Mouse (Mus musculus): ENCODE data around the gene Slc35g3. TPM values are rescaled to one million over a fixed set of nuclear protein-coding genes. Genes with fewer than 3 reads are reported as not detected.

Slc35g3 gene
- total RNA-seq, 1 experiment, result 0.22 TPM

DNA sequence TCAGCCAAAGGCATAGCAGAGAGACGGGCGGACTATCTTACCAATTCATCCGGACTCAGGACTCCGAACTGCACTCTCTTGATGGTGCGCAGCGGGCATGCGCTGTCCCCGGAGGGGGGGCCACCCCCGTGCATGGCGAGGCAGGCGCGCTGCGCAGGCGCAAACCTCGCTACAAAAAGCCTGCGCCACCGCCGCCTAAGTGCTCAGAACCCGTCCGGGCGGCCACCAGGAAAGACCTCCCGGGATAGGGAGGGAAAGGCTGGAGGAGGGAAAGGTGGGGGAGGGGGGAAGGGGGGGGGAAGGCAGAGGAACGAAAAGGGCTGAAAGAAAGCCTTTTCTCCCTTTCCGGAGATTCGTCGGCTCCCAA is 3.7 kb downstream of the Slc35g3 start:
- peaks cover 2% of the 10 kb centered on the region for H3K36me3 ChIP-seq (ENCODE audit: control insufficient read depth, insufficient read depth, low read length, poor library complexity, severe bottlenecking)
- peak overlapping the region; percentile 83 to 85 for H3K4me3 ChIP-seq (ENCODE audit: insufficient read depth in 1 of 2, low read depth in 1 of 2, low read length in 2 of 2, poor library complexity in 1 of 2, severe bottlenecking in 1 of 2)
- peaks cover 7% of the 10 kb centered on the region in 2 experiments; a peak in 3 of 4 replicates for H3K4me1 ChIP-seq (ENCODE audit: control insufficient read depth in 2 of 2, insufficient read depth in 2 of 2, low read length in 2 of 2, poor library complexity in 1 of 2)
- no peaks in the 10 kb centered on the region for H3K9me3 ChIP-seq (ENCODE audit: control insufficient read depth, insufficient read depth, low read depth, low read length)
- peak overlapping the region; percentile 82 for H3K9ac ChIP-seq (ENCODE audit: insufficient read depth, low read depth, low read length, poor library complexity, severe bottlenecking)
- TF ChIP-seq CHD2 (IDR thresholded peaks at IDR 0.05; ENCODE audit: low read depth, low read length) (no peak), MAFK (IDR thresholded peaks at IDR 0.05; ENCODE audit: insufficient read depth, low read depth, low read length) (no peak), ZNF384 (IDR thresholded peaks at IDR 0.05; ENCODE audit: low read depth, low read length) (no peak), HCFC1 (IDR thresholded peaks at IDR 0.05; ENCODE audit: borderline replicate concordance, insufficient read depth, low read length) (no peak), ZC3H11A (IDR thresholded peaks at IDR 0.05; ENCODE audit: borderline replicate concordance, low read depth, low read length) (no peak)
- in situ Hi-C loops (cut with MboI; ENCODE audit: low sequenced_read_pairs in 2 of 2, unreplicated experiment in 2 of 2), result no loop called here
- peak; percentile 69 for DNase-seq (ENCODE audit: low read depth, low spot score)
- H3K27ac ChIP-seq (ENCODE audit: insufficient read depth, low read depth, low read length, poor library complexity, severe bottlenecking), result peak overlapping the region; percentile 96

DNA sequence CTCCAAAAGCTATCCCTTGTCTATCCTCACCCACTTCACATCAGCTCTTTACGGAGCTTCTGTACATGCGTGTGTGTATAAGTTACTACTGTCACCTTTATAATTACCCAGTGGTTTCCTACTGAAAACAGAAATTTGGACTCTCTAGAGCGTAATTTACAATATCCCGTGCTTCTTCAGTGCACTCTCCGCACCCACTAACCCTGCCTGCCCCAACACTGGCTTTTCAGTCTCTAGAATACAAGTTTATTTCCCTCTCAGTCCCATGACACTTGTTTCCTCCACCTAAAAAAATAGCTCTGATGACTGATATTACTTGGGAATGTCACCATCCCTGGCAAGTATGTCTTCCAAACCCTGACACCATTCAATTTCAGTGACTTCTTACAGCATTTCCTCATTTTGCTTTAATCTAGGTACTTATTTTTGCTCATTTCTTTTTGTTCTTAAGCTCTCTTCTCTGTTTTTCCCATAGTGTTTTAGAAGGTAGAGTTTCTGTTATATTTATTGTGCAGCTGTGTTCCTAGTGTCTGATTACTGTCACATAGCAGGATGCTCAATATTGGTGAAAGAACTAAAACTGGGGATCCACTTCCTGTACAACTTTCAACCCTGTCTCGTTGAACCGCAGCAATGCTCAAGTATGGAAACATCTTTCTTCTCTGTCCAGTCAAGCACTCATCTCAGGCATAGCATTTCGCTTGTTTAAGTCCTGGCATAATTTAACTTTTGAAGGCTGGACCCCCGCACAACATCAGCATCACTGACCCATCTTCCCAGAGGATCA is 4.3 kb downstream of the Slc35g3 start:
- Histone ChIP-seq H3K36me3 (ENCODE audit: control insufficient read depth, insufficient read depth, low read length, poor library complexity, severe bottlenecking) (peaks cover 2% of the 10 kb centered on the region), H3K9me3 (ENCODE audit: control insufficient read depth, insufficient read depth, low read depth, low read length) (no peaks in the 10 kb centered on the region), H3K9ac (ENCODE audit: insufficient read depth, low read depth, low read length, poor library complexity, severe bottlenecking) (peak overlapping the region; percentile 82), H3K4me1 (ENCODE audit: control insufficient read depth in 2 of 2, insufficient read depth in 2 of 2, low read length in 2 of 2, poor library complexity in 1 of 2) (peaks cover 7 to 9% of the 10 kb centered on the region in 2 experiments; a peak in 3 of 4 replicates), H3K4me3 (ENCODE audit: insufficient read depth in 1 of 2, low read depth in 1 of 2, low read length in 2 of 2, poor library complexity in 1 of 2, severe bottlenecking in 1 of 2) (peak overlapping the region; percentile 83 to 85), H3K27ac (ENCODE audit: insufficient read depth, low read depth, low read length, poor library complexity, severe bottlenecking) (peak overlapping the region; percentile 96)
- DNase-seq (ENCODE audit: low read depth, low spot score), result no peak
- TF ChIP-seq ZNF384 (IDR thresholded peaks at IDR 0.05; ENCODE audit: low read depth, low read length) (no peak), MAFK (IDR thresholded peaks at IDR 0.05; ENCODE audit: insufficient read depth, low read depth, low read length) (no peak), HCFC1 (IDR thresholded peaks at IDR 0.05; ENCODE audit: borderline replicate concordance, insufficient read depth, low read length) (no peak), ZC3H11A (IDR thresholded peaks at IDR 0.05; ENCODE audit: borderline replicate concordance, low read depth, low read length) (no peak), CHD2 (IDR thresholded peaks at IDR 0.05; ENCODE audit: low read depth, low read length) (no peak)
- in situ Hi-C loops (cut with MboI; ENCODE audit: low sequenced_read_pairs in 2 of 2, unreplicated experiment in 2 of 2), result no loop called here

DNA sequence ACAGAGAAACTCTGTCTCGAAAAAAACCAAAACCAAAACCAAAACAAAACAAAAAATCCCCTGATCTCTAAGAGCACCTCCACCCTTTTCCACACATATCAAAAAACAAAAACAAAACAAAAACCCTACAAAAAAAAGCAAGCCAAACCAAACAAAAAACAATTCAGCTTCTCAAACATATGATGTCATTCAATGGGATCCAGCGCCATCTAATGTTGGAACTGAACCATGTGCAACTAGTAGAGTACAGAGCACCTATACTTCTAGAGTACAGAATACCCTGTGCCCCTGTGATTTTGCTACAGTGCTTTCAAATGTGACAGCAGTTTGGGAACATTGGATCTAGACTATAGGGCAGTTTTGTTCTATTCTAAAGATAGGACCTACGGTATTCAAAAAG is 7.1 kb downstream of the Slc35g3 start:
- in situ Hi-C loops (cut with MboI; ENCODE audit: low sequenced_read_pairs in 2 of 2, unreplicated experiment in 2 of 2), result no loop called here
- peak; percentile 47 for DNase-seq (ENCODE audit: low read depth, low spot score)
- H3K27ac ChIP-seq (ENCODE audit: insufficient read depth, low read depth, low read length, poor library complexity, severe bottlenecking), result no peak overlapping the region
- no peak overlapping the region for H3K9ac ChIP-seq (ENCODE audit: insufficient read depth, low read depth, low read length, poor library complexity, severe bottlenecking)
- TF ChIP-seq ZC3H11A (IDR thresholded peaks at IDR 0.05; ENCODE audit: borderline replicate concordance, low read depth, low read length) (no peak), CHD2 (IDR thresholded peaks at IDR 0.05; ENCODE audit: low read depth, low read length) (0 out of 2 replicates have a peak, but pooled peaks have one; percentile 15), MAFK (IDR thresholded peaks at IDR 0.05; ENCODE audit: insufficient read depth, low read depth, low read length) (no peak)
- no peak overlapping the region for H3K4me3 ChIP-seq (ENCODE audit: insufficient read depth in 1 of 2, low read depth in 1 of 2, low read length in 2 of 2, poor library complexity in 1 of 2, severe bottlenecking in 1 of 2)
- H3K4me1 ChIP-seq (ENCODE audit: control insufficient read depth in 2 of 2, insufficient read depth in 2 of 2, low read length in 2 of 2, poor library complexity in 1 of 2), result peaks cover 4 to 7% of the 10 kb centered on the region in 2 experiments; a peak in 3 of 4 replicates
- peaks cover 2% of the 10 kb centered on the region for H3K36me3 ChIP-seq (ENCODE audit: control insufficient read depth, insufficient read depth, low read length, poor library complexity, severe bottlenecking)
- H3K9me3 ChIP-seq (ENCODE audit: control insufficient read depth, insufficient read depth, low read depth, low read length), result no peaks in the 10 kb centered on the region

DNA sequence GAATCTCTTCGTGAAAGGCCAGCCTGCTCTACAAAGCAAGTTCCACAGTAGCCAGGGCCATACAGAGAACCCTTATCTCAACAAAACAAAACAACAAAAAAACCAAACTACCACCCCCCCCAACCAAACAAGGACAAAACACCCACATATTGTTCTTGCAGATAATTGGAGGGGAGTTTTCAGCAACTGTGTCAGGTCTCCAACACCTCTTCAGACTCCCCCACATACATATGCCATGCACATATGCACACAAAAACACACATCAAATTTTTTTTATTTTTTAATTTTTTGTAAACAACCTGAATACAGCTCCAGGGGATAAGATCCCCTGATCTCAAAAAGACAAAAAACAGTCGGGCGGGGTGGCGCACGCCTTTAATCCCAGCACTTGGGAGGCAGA is 7.5 kb downstream of the Slc35g3 start:
- H3K9me3 ChIP-seq (ENCODE audit: control insufficient read depth, insufficient read depth, low read depth, low read length), result no peaks in the 10 kb centered on the region
- no peak for DNase-seq (ENCODE audit: low read depth, low spot score)
- H3K36me3 ChIP-seq (ENCODE audit: control insufficient read depth, insufficient read depth, low read length, poor library complexity, severe bottlenecking), result peaks cover 2% of the 10 kb centered on the region
- H3K27ac ChIP-seq (ENCODE audit: insufficient read depth, low read depth, low read length, poor library complexity, severe bottlenecking), result no peak overlapping the region
- no peak overlapping the region for H3K4me3 ChIP-seq (ENCODE audit: insufficient read depth in 1 of 2, low read depth in 1 of 2, low read length in 2 of 2, poor library complexity in 1 of 2, severe bottlenecking in 1 of 2)
- no peak for TF ChIP-seq CHD2 (IDR thresholded peaks at IDR 0.05; ENCODE audit: low read depth, low read length)
- peaks cover 4 to 7% of the 10 kb centered on the region in 2 experiments; a peak in 3 of 4 replicates for H3K4me1 ChIP-seq (ENCODE audit: control insufficient read depth in 2 of 2, insufficient read depth in 2 of 2, low read length in 2 of 2, poor library complexity in 1 of 2)
- no peak overlapping the region for H3K9ac ChIP-seq (ENCODE audit: insufficient read depth, low read depth, low read length, poor library complexity, severe bottlenecking)
- in situ Hi-C loops (cut with MboI; ENCODE audit: low sequenced_read_pairs in 2 of 2, unreplicated experiment in 2 of 2), result no loop called here

DNA sequence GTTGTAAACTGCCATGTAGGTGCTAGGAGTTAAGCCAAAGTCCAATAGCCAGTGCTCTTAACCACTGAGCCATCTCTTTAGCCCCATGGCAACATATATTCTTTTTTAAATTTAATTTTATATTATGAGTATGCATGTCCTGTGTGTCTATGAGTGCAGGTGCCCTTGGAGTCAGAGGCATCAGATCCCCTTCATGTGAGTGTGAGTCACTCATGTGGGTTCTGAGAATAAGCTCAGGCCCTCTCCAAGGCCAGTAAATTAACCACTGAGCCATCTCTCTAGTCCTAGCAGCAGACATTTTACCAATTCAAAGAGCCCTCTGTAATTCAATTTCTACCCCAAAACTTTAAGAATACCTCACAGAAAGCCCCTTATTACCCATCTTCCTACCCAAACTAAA is 9.1 kb downstream of the Slc35g3 start:
- H3K4me1 ChIP-seq (ENCODE audit: control insufficient read depth in 2 of 2, insufficient read depth in 2 of 2, low read length in 2 of 2, poor library complexity in 1 of 2), result peaks cover 4 to 7% of the 10 kb centered on the region in 2 experiments; a peak in 3 of 4 replicates
- H3K36me3 ChIP-seq (ENCODE audit: control insufficient read depth, insufficient read depth, low read length, poor library complexity, severe bottlenecking), result peaks cover 5% of the 10 kb centered on the region
- H3K9me3 ChIP-seq (ENCODE audit: control insufficient read depth, insufficient read depth, low read depth, low read length), result no peaks in the 10 kb centered on the region
- TF ChIP-seq ZC3H11A (IDR thresholded peaks at IDR 0.05; ENCODE audit: borderline replicate concordance, low read depth, low read length) (no peak), HCFC1 (IDR thresholded peaks at IDR 0.05; ENCODE audit: borderline replicate concordance, insufficient read depth, low read length) (no peak), CHD2 (IDR thresholded peaks at IDR 0.05; ENCODE audit: low read depth, low read length) (no peak), MAFK (IDR thresholded peaks at IDR 0.05; ENCODE audit: insufficient read depth, low read depth, low read length) (no peak), ZNF384 (IDR thresholded peaks at IDR 0.05; ENCODE audit: low read depth, low read length) (no peak)
- H3K27ac ChIP-seq (ENCODE audit: insufficient read depth, low read depth, low read length, poor library complexity, severe bottlenecking), result no peak overlapping the region
- no peak overlapping the region for H3K4me3 ChIP-seq (ENCODE audit: insufficient read depth in 1 of 2, low read depth in 1 of 2, low read length in 2 of 2, poor library complexity in 1 of 2, severe bottlenecking in 1 of 2)
- in situ Hi-C loops (cut with MboI; ENCODE audit: low sequenced_read_pairs in 2 of 2, unreplicated experiment in 2 of 2), result no loop called here
- no peak for DNase-seq (ENCODE audit: low read depth, low spot score)
- no peak overlapping the region for H3K9ac ChIP-seq (ENCODE audit: insufficient read depth, low read depth, low read length, poor library complexity, severe bottlenecking)

All from ES-E14 (cell line).